8 mouse cellular contexts compared by ENCODE assay signal in genomic region chrX:135009471-135009815, GRCm38 (mm10). TPM values are rescaled to one million over a fixed set of nuclear protein-coding genes. Genes with fewer than 3 reads are reported as not detected.
DNase-seq lines count a peak whose midpoint lies in the region; ATAC-seq and TF ChIP-seq lines count a peak whose summit lies in the region.

No protein-coding gene starts in this region.

- no peak for ATAC-seq in embryonic facial prominence, embryonic 15.5 days (ENCODE audit: insufficient number of reproducible peaks, low FRiP score, low TSS enrichment, low read depth)
- no peak; the same call in 1 of the 2 replicates for ATAC-seq in intestine, embryonic 16.5 days
- ATAC-seq in neural tube, embryonic 13.5 days (ENCODE audit: low read depth), result peak; percentile 50; the same call in 1 of the 2 replicates
- no peak for ATAC-seq in activated CD4-positive, CD25-positive, alpha-beta regulatory T cell, adult 4 months

- H3K9me3 ChIP-seq in embryonic facial prominence, embryonic 15.5 days (replicated peaks), result no peaks in the 10 kb centered on the region
- H3K9me3 ChIP-seq in intestine, embryonic 16.5 days (ENCODE audit: control insufficient read depth, low read length), result no peaks in the 10 kb centered on the region
- no peaks in the 10 kb centered on the region for H3K9me3 ChIP-seq in neural tube, embryonic 13.5 days

- H3K4me1 ChIP-seq in liver, adult 2 months (ENCODE audit: control insufficient read depth, insufficient read depth, low read length), result peaks cover 3% of the 10 kb centered on the region; the same call in 1 of the 2 replicates
- no peaks in the 10 kb centered on the region for H3K4me1 ChIP-seq in embryonic facial prominence, embryonic 15.5 days
- no peaks in the 10 kb centered on the region for H3K4me1 ChIP-seq in intestine, embryonic 16.5 days (ENCODE audit: control insufficient read depth, insufficient read depth, low read length)
- H3K4me1 ChIP-seq in neural tube, embryonic 13.5 days (replicated peaks), result peaks cover 6% of the 10 kb centered on the region; the same call in 1 of the 2 replicates

- peak overlapping the region; percentile 38 for H3K4me2 ChIP-seq in embryonic facial prominence, embryonic 15.5 days (replicated peaks)
- H3K4me2 ChIP-seq in intestine, embryonic 16.5 days (ENCODE audit: low read depth, low read length), result peak overlapping the region; percentile 38
- peak overlapping the region; percentile 48 for H3K4me2 ChIP-seq in neural tube, embryonic 13.5 days

- TF ChIP-seq CTCF in liver, adult 2 months (IDR thresholded peaks at IDR 0.05; ENCODE audit: low read depth, low read length), result no peak

- no peak overlapping the region for H3K9ac ChIP-seq in liver, adult 2 months (ENCODE audit: low read depth, low read length)
- H3K9ac ChIP-seq in embryonic facial prominence, embryonic 15.5 days, result no peak overlapping the region
- H3K9ac ChIP-seq in intestine, embryonic 16.5 days (ENCODE audit: low read depth, low read length), result peak overlapping the region; percentile 43; the same call in 1 of the 2 replicates
- H3K9ac ChIP-seq in neural tube, embryonic 13.5 days, result peak overlapping the region; percentile 58

- 11% methylated on average over 6 of the region's 6 CpGs for WGBS in liver, adult 2 months
- WGBS in embryonic facial prominence, embryonic 15.5 days, result 36% methylated on average over 6 of the region's 6 CpGs
- 22% methylated on average over 6 of the region's 6 CpGs for WGBS in intestine, embryonic 16.5 days
- WGBS in neural tube, embryonic 13.5 days, result 32% methylated on average over 6 of the region's 6 CpGs

- no peaks in the 10 kb centered on the region for H3K27me3 ChIP-seq in liver, adult 2 months (ENCODE audit: control insufficient read depth, insufficient read depth, low read length)
- H3K27me3 ChIP-seq in embryonic facial prominence, embryonic 15.5 days, result no peaks in the 10 kb centered on the region
- H3K27me3 ChIP-seq in intestine, embryonic 16.5 days (replicated peaks; ENCODE audit: control insufficient read depth, insufficient read depth, low read length), result no peaks in the 10 kb centered on the region; the same call in 1 of the 2 replicates
- peaks cover 7% of the 10 kb centered on the region; the same call in 1 of the 2 replicates for H3K27me3 ChIP-seq in neural tube, embryonic 13.5 days

- DNase-seq in liver, adult 2 months (ENCODE audit: extremely low read depth, low read depth, low spot score), result no peak
- no peak for DNase-seq in liver
- no peak for DNase-seq in frontal cortex, adult 2 months (ENCODE audit: extremely low spot score in 1 of 2, low spot score in 1 of 2)
- no peak for DNase-seq in right cerebral cortex, adult 18-20 months

- 0 out of 2 replicates have a peak overlapping the region, but pooled peaks have one; percentile 32 for H3K27ac ChIP-seq in liver, adult 2 months (replicated peaks; ENCODE audit: insufficient read depth, low read depth, low read length)
- no peak overlapping the region for H3K27ac ChIP-seq in embryonic facial prominence, embryonic 15.5 days (replicated peaks)
- H3K27ac ChIP-seq in intestine, embryonic 16.5 days (ENCODE audit: low read length), result no peak overlapping the region
- H3K27ac ChIP-seq in neural tube, embryonic 13.5 days (replicated peaks), result peak overlapping the region; percentile 94

- H3K4me3 ChIP-seq in liver, adult 2 months (ENCODE audit: insufficient read depth, low read depth, low read length), result peak overlapping the region; percentile 19; the same call in 1 of the 2 replicates
- peak overlapping the region; percentile 59 for H3K4me3 ChIP-seq in embryonic facial prominence, embryonic 15.5 days (replicated peaks)
- peak overlapping the region; percentile 61 for H3K4me3 ChIP-seq in intestine, embryonic 16.5 days (ENCODE audit: low read length)
- H3K4me3 ChIP-seq in neural tube, embryonic 13.5 days, result peak overlapping the region; percentile 57

- no peak for TF ChIP-seq POLR2A in liver, adult 2 months (IDR thresholded peaks at IDR 0.05; ENCODE audit: extremely low read depth, insufficient read depth, low read length)

- no peaks in the 10 kb centered on the region for H3K36me3 ChIP-seq in liver, adult 2 months (ENCODE audit: control insufficient read depth, insufficient read depth, low read length)
- H3K36me3 ChIP-seq in embryonic facial prominence, embryonic 15.5 days, result no peaks in the 10 kb centered on the region
- no peaks in the 10 kb centered on the region for H3K36me3 ChIP-seq in intestine, embryonic 16.5 days (ENCODE audit: control insufficient read depth, insufficient read depth, low read length)
- H3K36me3 ChIP-seq in neural tube, embryonic 13.5 days, result no peaks in the 10 kb centered on the region

- H3K79me2 ChIP-seq in liver, adult 2 months (ENCODE audit: control insufficient read depth, insufficient read depth, low read length), result no peaks in the 10 kb centered on the region

RNA-seq across cellular contexts. Expression of gene Zmat1, which starts 0.4 kb away (rescaled TPM):
- 3.6 and 4.3 TPM in 2 replicates for total RNA-seq in liver, adult 2 months (2014; rRNA removed)
- 0.39 and 0.46 TPM in 2 replicates for polyA plus RNA-seq in liver, adult 2 months (2012; rRNA removed)
- 5.1 and 6.1 TPM in 2 replicates for polyA plus RNA-seq in embryonic facial prominence, embryonic 15.5 days (2015; fragmentation: Nextera tagmentation; extraction: Ambion mirVana)
- 2.6 and 3.1 TPM in 2 replicates for polyA plus RNA-seq in intestine, embryonic 16.5 days (2015; fragmentation: Nextera tagmentation; extraction: Ambion mirVana)
- polyA plus RNA-seq in neural tube, embryonic 13.5 days (2015; fragmentation: Nextera tagmentation; extraction: Ambion mirVana), result 6.4 and 8.3 TPM in 2 replicates
- 1 to 10 TPM; 5.2 to 5.8 TPM for polyA plus RNA-seq in activated CD4-positive, CD25-positive, alpha-beta regulatory T cell, adult 4 months (2017; shearing (Covaris generic))
- polyA plus RNA-seq in frontal cortex, adult 2 months (2012; rRNA removed), result 9.3 and 9.7 TPM in 2 replicates

RNA-seq across cellular contexts. Expression of gene Nxf2, which starts 44.9 kb away (rescaled TPM):
- 0.09 TPM in 1 of 2 replicates, not detected in the other for total RNA-seq in liver, adult 2 months (2014; rRNA removed)
- not detected in 2 replicates for polyA plus RNA-seq in liver, adult 2 months (2012; rRNA removed)
- 0.62 and 0.84 TPM in 2 replicates for polyA plus RNA-seq in embryonic facial prominence, embryonic 15.5 days (2015; fragmentation: Nextera tagmentation; extraction: Ambion mirVana)
- 0.29 and 0.43 TPM in 2 replicates for polyA plus RNA-seq in intestine, embryonic 16.5 days (2015; fragmentation: Nextera tagmentation; extraction: Ambion mirVana)
- 0.42 and 0.48 TPM in 2 replicates for polyA plus RNA-seq in neural tube, embryonic 13.5 days (2015; fragmentation: Nextera tagmentation; extraction: Ambion mirVana)
- under 1 TPM in 1 of 2 experiments, not detected in 1; 0.25 TPM for polyA plus RNA-seq in activated CD4-positive, CD25-positive, alpha-beta regulatory T cell, adult 4 months (2017; shearing (Covaris generic))
- polyA plus RNA-seq in frontal cortex, adult 2 months (2012; rRNA removed), result 0.13 and 0.18 TPM in 2 replicates

Comparison
In these comparisons a context has a peak if more than half of its experiments do, and no peak if none do; other contexts are left out.
1. H3K27ac ChIP-seq: peak in liver, adult 2 months (single experiment) and neural tube, embryonic 13.5 days (single experiment); none in embryonic facial prominence, embryonic 15.5 days (single experiment) and intestine, embryonic 16.5 days (single experiment).
2. H3K9ac ChIP-seq: peak in intestine, embryonic 16.5 days (single experiment) and neural tube, embryonic 13.5 days (single experiment); none in liver, adult 2 months (single experiment) and embryonic facial prominence, embryonic 15.5 days (single experiment).
3. Peak in every context shown above with its lines, with median percentiles within 50 percentile points of each other: H3K4me3 ChIP-seq and H3K4me2 ChIP-seq.